Mouse (Mus musculus): ENCODE data around the gene Fundc2.

The Fundc2 gene

DNA sequence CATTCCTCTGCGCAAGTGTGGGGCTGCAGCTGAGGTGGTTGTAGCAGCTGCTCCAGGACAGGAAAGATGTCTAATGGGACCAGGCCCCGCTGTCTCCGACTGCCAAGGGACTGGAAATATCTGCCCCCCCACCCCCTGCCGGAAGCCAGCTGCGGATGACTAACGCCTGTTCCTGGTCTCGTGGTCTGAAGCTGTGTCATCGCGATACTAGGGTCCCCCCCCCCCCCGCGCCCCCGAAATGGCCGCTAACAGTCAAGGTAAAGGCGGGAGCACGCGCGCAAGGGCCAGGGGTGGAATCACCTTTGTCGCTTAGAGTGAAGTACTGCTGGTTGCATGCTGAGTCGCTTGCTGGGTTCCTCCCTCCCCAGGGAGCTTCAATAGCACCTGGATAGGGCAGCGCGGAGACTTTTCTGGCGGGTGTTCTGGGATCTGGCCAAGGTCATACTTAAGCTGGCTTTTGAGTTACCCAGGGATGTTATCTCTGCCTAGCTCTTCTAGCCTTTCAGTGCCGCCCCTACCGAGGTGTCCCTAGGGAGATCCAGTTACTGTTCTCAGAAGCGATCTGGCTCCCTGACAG is at the start of gene Fundc2, which contains the start of gene F8:
Gene Fundc2, plus strand, starts transcription at position 205 of the 577 bp plus-strand sequence.
Gene F8, minus strand, starts transcription at position 421 of the 577 bp plus-strand sequence.
- DNase-seq (ENCODE audit: low spot score in 2 of 2) = peak; percentile 44 to 72

- no peak for DNase-seq (ENCODE audit: low spot score in 2 of 2)
Measured at GRCm38 (mm10) chrX:75370197-75370596, 12.0 kb upstream of the Fundc2 start.

DNA sequence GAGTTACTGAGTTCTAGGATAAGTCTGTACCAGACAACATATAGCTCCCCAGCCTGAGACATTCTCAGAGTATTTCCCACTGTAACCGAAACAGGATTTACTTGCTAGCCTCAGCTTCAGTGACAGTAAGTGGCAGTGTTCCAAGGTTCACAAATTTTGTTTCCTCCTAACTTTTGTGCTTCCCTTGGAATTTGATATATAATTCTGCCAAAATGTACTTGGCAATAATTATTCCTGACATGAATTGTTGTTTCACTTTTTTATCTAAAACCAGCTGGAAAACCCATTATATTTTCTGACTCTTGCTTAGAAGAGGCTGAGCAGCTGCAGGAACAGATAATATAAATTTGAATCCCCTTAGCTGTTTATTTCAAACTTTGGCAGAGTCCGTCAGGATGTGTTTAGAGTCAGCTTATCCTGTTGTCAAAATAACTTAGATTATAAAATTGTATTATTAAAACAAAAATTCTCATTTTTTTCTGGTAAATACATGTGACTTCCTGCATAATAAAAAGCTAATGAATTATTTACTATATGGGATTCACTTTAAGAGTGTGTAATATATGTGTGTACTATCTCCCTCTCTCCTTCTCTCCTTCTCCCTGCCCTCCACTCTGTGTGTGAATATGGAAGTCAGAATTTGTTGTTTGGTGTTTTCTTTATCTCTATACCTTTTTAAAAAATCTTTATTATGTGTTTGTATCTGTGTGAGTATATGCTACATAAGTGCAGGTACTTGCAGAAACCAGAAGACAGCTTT is 9.4 kb upstream of the Fundc2 start:
- no peak for DNase-seq (ENCODE audit: low spot score in 2 of 2)

- no peak for DNase-seq (ENCODE audit: low spot score in 2 of 2)
Measured at GRCm38 (mm10) chrX:75376815-75377214, 5.4 kb upstream of the Fundc2 start.

DNA sequence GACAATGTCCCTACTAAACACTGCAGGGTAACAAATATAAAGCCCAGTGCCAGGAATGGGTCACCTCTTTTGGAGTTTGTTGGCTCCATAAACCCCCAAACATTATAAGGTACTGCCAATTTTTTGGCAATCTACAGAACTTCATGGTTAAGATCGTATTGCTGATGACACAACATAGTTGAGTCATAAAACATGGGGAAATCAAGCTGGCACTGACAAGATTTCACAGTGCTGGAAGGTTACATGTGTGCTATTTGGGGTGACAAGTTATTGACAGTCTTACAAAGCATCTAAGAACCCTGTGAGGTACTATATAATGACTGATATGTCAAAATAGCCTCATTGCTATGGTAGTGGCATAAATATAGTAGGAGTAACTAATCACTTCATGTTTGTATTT is 1.0 kb upstream of the Fundc2 start:
- no peak for DNase-seq (ENCODE audit: low spot score in 2 of 2)

DNA sequence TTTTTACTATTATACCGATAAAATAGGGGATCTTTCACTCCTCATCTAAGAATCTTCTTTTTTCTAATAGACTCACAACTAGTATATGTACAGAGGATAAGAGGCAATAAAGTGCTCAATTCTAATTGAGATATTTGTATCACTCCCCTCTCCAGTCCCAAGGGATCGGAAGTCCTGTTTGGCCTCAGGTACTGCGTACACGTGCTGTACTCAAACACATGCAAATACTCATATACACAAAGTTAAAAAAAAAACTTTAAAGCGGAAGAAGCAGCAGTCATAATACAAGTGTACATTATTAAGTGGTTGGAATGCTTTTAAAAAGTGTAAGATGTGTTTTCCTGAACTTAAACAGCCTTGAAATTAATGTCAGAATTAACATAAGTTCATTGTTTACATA is 500 bp upstream of the Fundc2 start:
- DNase-seq (ENCODE audit: low spot score in 2 of 2) = no peak

GRCm38 (mm10) chrX:75399471-75399870 is 17.3 kb downstream of the Fundc2 start:
- DNase-seq (ENCODE audit: low spot score in 2 of 2) = no peak

DNA sequence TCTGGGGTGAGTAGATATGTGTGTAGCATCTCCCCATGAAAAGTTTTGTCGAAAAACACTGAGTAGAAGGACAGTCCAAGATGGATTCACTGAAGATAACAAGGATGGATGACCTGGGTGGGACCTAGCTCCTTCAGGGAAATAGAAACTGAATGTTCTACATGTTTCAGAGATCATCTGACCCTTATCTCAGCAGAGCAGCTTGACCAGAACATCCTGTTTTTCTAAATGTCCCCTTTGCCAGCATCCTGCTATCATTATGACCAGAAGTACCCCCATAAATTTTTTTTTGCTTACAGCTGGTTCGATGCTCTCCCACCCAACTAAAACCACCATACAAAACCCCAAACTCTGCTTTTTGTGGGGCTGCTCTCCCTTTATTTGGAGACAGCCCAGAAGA is 20.5 kb downstream of the Fundc2 start:
- DNase-seq (ENCODE audit: low spot score in 2 of 2) = no peak

DNA sequence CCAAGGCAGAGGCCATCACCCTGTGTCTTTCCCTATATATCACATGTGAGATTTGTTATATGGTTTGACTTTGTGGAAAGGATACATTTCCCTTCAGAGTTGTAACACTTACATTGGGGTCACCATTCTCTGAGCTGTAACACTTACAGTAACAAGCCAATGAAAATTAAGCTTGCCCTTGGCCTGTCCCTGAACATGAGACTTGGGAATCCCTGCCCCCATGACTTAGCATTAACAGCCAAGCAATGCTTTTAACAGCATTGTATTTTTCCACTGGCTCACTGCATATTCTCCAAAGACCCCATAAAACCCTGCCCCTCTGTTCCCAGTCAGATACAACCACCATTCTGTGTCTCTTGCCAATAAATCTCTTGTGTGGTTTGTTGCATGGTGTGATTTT is 21.2 kb downstream of the Fundc2 start:
- DNase-seq (ENCODE audit: low spot score in 2 of 2) = no peak

- no peak for DNase-seq (ENCODE audit: low spot score in 2 of 2)
Measured at GRCm38 (mm10) chrX:75409711-75410110, 27.5 kb downstream of the Fundc2 start.

GRCm38 (mm10) chrX:75415936-75416785 is 34.0 kb downstream of the Fundc2 start, which contains the start of the genes Cmc4, Mtcp1 and Brcc3:
Cmc4 (minus strand) TSS chrX:75416584.
Mtcp1 (minus strand) TSS chrX:75416588.
Brcc3 (plus strand) TSS chrX:75416628.
- DNase-seq (ENCODE audit: low spot score in 2 of 2) = peak; percentile 86 to 89

Measured in natural killer cell, adult 2 months (primary cell).